Mouse (Mus musculus): ENCODE measurements around the gene Kif1bp. TPM values are rescaled to one million over a fixed set of nuclear protein-coding genes. Genes with fewer than 3 reads are reported as not detected.

Kif1bp gene
- polyA plus RNA-seq, 1 experiment from 2014 or later = 53.9 TPM

GRCm38 (mm10) chr10:62553611-62554091 is 24.6 kb downstream of the Kif1bp start:
- Histone ChIP-seq H3K27ac (no peak overlapping the region), H3K4me1 (no peaks in the 10 kb centered on the region), H3K4me2 (replicated peaks) (no peak overlapping the region), H3K4me3 (no peak overlapping the region), H3K9ac (no peak overlapping the region), H3K27me3 (no peaks in the 10 kb centered on the region), H3K36me3 (peaks cover 16% of the 10 kb centered on the region), H3K9me3 (no peaks in the 10 kb centered on the region)
- ATAC-seq (ENCODE audit: insufficient number of reproducible peaks, insufficient read depth, low FRiP score, low TSS enrichment) = no peak
- 81% methylated on average over 12 of the region's 12 CpGs for WGBS

GRCm38 (mm10) chr10:62550787-62551300 is 27.4 kb downstream of the Kif1bp start:
- Histone ChIP-seq H3K27me3 (no peaks in the 10 kb centered on the region), H3K27ac (no peak overlapping the region), H3K4me1 (no peaks in the 10 kb centered on the region), H3K36me3 (no peaks in the 10 kb centered on the region), H3K9me3 (no peaks in the 10 kb centered on the region), H3K9ac (no peak overlapping the region), H3K4me2 (replicated peaks) (no peak overlapping the region), H3K4me3 (no peak overlapping the region)
- no peak for ATAC-seq (ENCODE audit: insufficient number of reproducible peaks, insufficient read depth, low FRiP score, low TSS enrichment)
- WGBS = 85% methylated on average over 7 of the region's 7 CpGs

- Histone ChIP-seq H3K4me1 (no peaks in the 10 kb centered on the region), H3K4me3 (no peak overlapping the region), H3K4me2 (replicated peaks) (no peak overlapping the region), H3K9ac (no peak overlapping the region), H3K9me3 (no peaks in the 10 kb centered on the region), H3K27me3 (no peaks in the 10 kb centered on the region), H3K27ac (no peak overlapping the region), H3K36me3 (no peaks in the 10 kb centered on the region)
- ATAC-seq (ENCODE audit: insufficient number of reproducible peaks, insufficient read depth, low FRiP score, low TSS enrichment) = no peak
- 34% methylated on average over 14 of the region's 16 CpGs for WGBS
These were observed 28.6 kb downstream of the Kif1bp start for GRCm38 (mm10) chr10:62549523-62550166.

- no peak overlapping the region for H3K27ac ChIP-seq
- H3K27me3 ChIP-seq = no peaks in the 10 kb centered on the region
- ATAC-seq (ENCODE audit: insufficient number of reproducible peaks, insufficient read depth, low FRiP score, low TSS enrichment) = no peak
- no peak overlapping the region for H3K9ac ChIP-seq
- WGBS = 71% methylated on average over 10 of the region's 10 CpGs
- no peak overlapping the region for H3K4me2 ChIP-seq (replicated peaks)
- H3K36me3 ChIP-seq = no peaks in the 10 kb centered on the region
- H3K4me1 ChIP-seq = no peaks in the 10 kb centered on the region
- H3K9me3 ChIP-seq = no peaks in the 10 kb centered on the region
- no peak overlapping the region for H3K4me3 ChIP-seq
These were observed 31.8 kb downstream of the Kif1bp start for GRCm38 (mm10) chr10:62546441-62546840.

- no peaks in the 10 kb centered on the region for H3K9me3 ChIP-seq
- H3K36me3 ChIP-seq = no peaks in the 10 kb centered on the region
- H3K9ac ChIP-seq = no peak overlapping the region
- no peak for ATAC-seq (ENCODE audit: insufficient number of reproducible peaks, insufficient read depth, low FRiP score, low TSS enrichment)
- no peak overlapping the region for H3K4me3 ChIP-seq
- no peak overlapping the region for H3K4me2 ChIP-seq (replicated peaks)
- no peaks in the 10 kb centered on the region for H3K27me3 ChIP-seq
- H3K27ac ChIP-seq = no peak overlapping the region
- H3K4me1 ChIP-seq = no peaks in the 10 kb centered on the region
These were observed 32.5 kb downstream of the Kif1bp start for GRCm38 (mm10) chr10:62545759-62546158.

GRCm38 (mm10) chr10:62544316-62544715 is 33.9 kb downstream of the Kif1bp start:
- no peaks in the 10 kb centered on the region for H3K36me3 ChIP-seq
- no peak overlapping the region for H3K4me3 ChIP-seq
- H3K27ac ChIP-seq = no peak overlapping the region
- no peak overlapping the region for H3K4me2 ChIP-seq (replicated peaks)
- H3K4me1 ChIP-seq = no peaks in the 10 kb centered on the region
- no peak overlapping the region for H3K9ac ChIP-seq
- H3K27me3 ChIP-seq = no peaks in the 10 kb centered on the region
- no peaks in the 10 kb centered on the region for H3K9me3 ChIP-seq
- 88% methylated on average over 4 of the region's 4 CpGs for WGBS
- ATAC-seq (ENCODE audit: insufficient number of reproducible peaks, insufficient read depth, low FRiP score, low TSS enrichment) = no peak

GRCm38 (mm10) chr10:62543399-62543808 is 34.9 kb downstream of the Kif1bp start:
- ATAC-seq (ENCODE audit: insufficient number of reproducible peaks, insufficient read depth, low FRiP score, low TSS enrichment) = no peak
- WGBS = 80% methylated on average over 12 of the region's 12 CpGs
- no peak overlapping the region for H3K27ac ChIP-seq
- no peak overlapping the region for H3K9ac ChIP-seq
- H3K27me3 ChIP-seq = no peaks in the 10 kb centered on the region
- H3K4me1 ChIP-seq = no peaks in the 10 kb centered on the region
- no peak overlapping the region for H3K4me3 ChIP-seq
- H3K36me3 ChIP-seq = no peaks in the 10 kb centered on the region
- no peak overlapping the region for H3K4me2 ChIP-seq (replicated peaks)
- H3K9me3 ChIP-seq = no peaks in the 10 kb centered on the region

GRCm38 (mm10) chr10:62542928-62543327 is 35.3 kb downstream of the Kif1bp start:
- H3K36me3 ChIP-seq = no peaks in the 10 kb centered on the region
- no peaks in the 10 kb centered on the region for H3K9me3 ChIP-seq
- H3K27ac ChIP-seq = no peak overlapping the region
- no peaks in the 10 kb centered on the region for H3K27me3 ChIP-seq
- H3K4me2 ChIP-seq (replicated peaks) = no peak overlapping the region
- WGBS = 91% methylated on average over 8 of the region's 8 CpGs
- ATAC-seq (ENCODE audit: insufficient number of reproducible peaks, insufficient read depth, low FRiP score, low TSS enrichment) = no peak
- no peaks in the 10 kb centered on the region for H3K4me1 ChIP-seq
- no peak overlapping the region for H3K4me3 ChIP-seq
- no peak overlapping the region for H3K9ac ChIP-seq

- Histone ChIP-seq H3K9ac (no peak overlapping the region), H3K36me3 (no peaks in the 10 kb centered on the region), H3K9me3 (no peaks in the 10 kb centered on the region), H3K4me2 (replicated peaks) (no peak overlapping the region), H3K4me1 (no peaks in the 10 kb centered on the region), H3K27ac (no peak overlapping the region), H3K27me3 (no peaks in the 10 kb centered on the region), H3K4me3 (no peak overlapping the region)
- 94% methylated on average over 12 of the region's 12 CpGs for WGBS
- no peak for ATAC-seq (ENCODE audit: insufficient number of reproducible peaks, insufficient read depth, low FRiP score, low TSS enrichment)
These were observed 35.8 kb downstream of the Kif1bp start for GRCm38 (mm10) chr10:62542507-62542906.

GRCm38 (mm10) chr10:62541499-62541898 is 36.8 kb downstream of the Kif1bp start:
- Histone ChIP-seq H3K27ac (no peak overlapping the region), H3K4me2 (replicated peaks) (no peak overlapping the region), H3K9ac (no peak overlapping the region), H3K36me3 (no peaks in the 10 kb centered on the region), H3K27me3 (no peaks in the 10 kb centered on the region), H3K9me3 (no peaks in the 10 kb centered on the region), H3K4me1 (no peaks in the 10 kb centered on the region), H3K4me3 (no peak overlapping the region)
- no peak for ATAC-seq (ENCODE audit: insufficient number of reproducible peaks, insufficient read depth, low FRiP score, low TSS enrichment)
- WGBS = 93% methylated on average over 12 of the region's 12 CpGs

- Histone ChIP-seq H3K27me3 (no peaks in the 10 kb centered on the region), H3K4me2 (replicated peaks) (no peak overlapping the region), H3K9me3 (no peaks in the 10 kb centered on the region), H3K4me1 (no peaks in the 10 kb centered on the region), H3K4me3 (no peak overlapping the region), H3K27ac (no peak overlapping the region), H3K9ac (no peak overlapping the region), H3K36me3 (no peaks in the 10 kb centered on the region)
- ATAC-seq (ENCODE audit: insufficient number of reproducible peaks, insufficient read depth, low FRiP score, low TSS enrichment) = no peak
- WGBS = 51% methylated on average over 3 of the region's 3 CpGs
These were observed 37.5 kb downstream of the Kif1bp start for GRCm38 (mm10) chr10:62540800-62541199.

- no peak overlapping the region for H3K4me2 ChIP-seq (replicated peaks)
- no peak overlapping the region for H3K9ac ChIP-seq
- H3K27me3 ChIP-seq = no peaks in the 10 kb centered on the region
- no peak overlapping the region for H3K4me3 ChIP-seq
- no peaks in the 10 kb centered on the region for H3K4me1 ChIP-seq
- no peaks in the 10 kb centered on the region for H3K9me3 ChIP-seq
- no peak for ATAC-seq (ENCODE audit: insufficient number of reproducible peaks, insufficient read depth, low FRiP score, low TSS enrichment)
- H3K36me3 ChIP-seq = no peaks in the 10 kb centered on the region
- H3K27ac ChIP-seq = no peak overlapping the region
- WGBS = 81% methylated on average over 7 of the region's 7 CpGs
These were observed 43.7 kb downstream of the Kif1bp start for GRCm38 (mm10) chr10:62534509-62534908.
